Mouse (Mus musculus) embryonic facial prominence, embryonic 15.5 days (tissue): ENCODE results near the gene Hdgf. TPM values are rescaled to one million over a fixed set of nuclear protein-coding genes. Genes with fewer than 3 reads are reported as not detected.
"Not testable (repeated sequence)": the region's sequence is repeated elsewhere in the genome, so short reads cannot be mapped to it uniquely, and the experiment has no call there.

Experiments
- ATAC-seq: fragments of 200-750 bp; cut with Nextera tagmentation; 2 replicates; pipeline ENCODE4 v1.8.0; 2017; ENCODE audit warnings: low read depth, moderate TSS enrichment; ENCODE audit not compliant: insufficient number of reproducible peaks, low FRiP score, low TSS enrichment
- H3K27ac ChIP-seq: fragments of 300-500 bp; sonication (generic); replicated peaks from 2 replicates; pipeline ENCODE4 v1.5.1; 2015; ENCODE audit warnings: mild to moderate bottlenecking, inconsistent platforms
- H3K27me3 ChIP-seq: fragments of 300-500 bp; sonication (generic); 2 replicates; pipeline ENCODE4 v1.6.1; 2015; ENCODE audit warnings: inconsistent platforms
- H3K36me3 ChIP-seq: fragments of 300-500 bp; sonication (generic); 2 replicates; pipeline ENCODE4 v1.6.1; 2015; ENCODE audit warnings: mild to moderate bottlenecking, inconsistent platforms
- H3K4me1 ChIP-seq: fragments of 300-500 bp; sonication (generic); 2 replicates; pipeline ENCODE4 v1.6.1; 2015; ENCODE audit warnings: inconsistent platforms
- H3K4me2 ChIP-seq: fragments of 300-500 bp; sonication (generic); replicated peaks from 2 replicates; pipeline ENCODE4 v1.6.1; 2015; ENCODE audit warnings: mild to moderate bottlenecking, inconsistent platforms
- H3K4me3 ChIP-seq: fragments of 300-500 bp; sonication (generic); replicated peaks from 2 replicates; pipeline ENCODE4 v1.5.1; 2015; ENCODE audit warnings: mild to moderate bottlenecking, inconsistent platforms
- H3K9ac ChIP-seq: fragments of 300-500 bp; sonication (generic); 2 replicates; pipeline ENCODE4 v1.6.1; 2015; ENCODE audit warnings: inconsistent platforms
- H3K9me3 ChIP-seq: fragments of 300-500 bp; sonication (generic); replicated peaks from 2 replicates; pipeline ENCODE4 v1.6.1; 2016; ENCODE audit warnings: inconsistent platforms
- WGBS: fragments of 180-500 bp; shearing (Covaris S2); methylation state at CpG from one replicate; pipeline ENCODE4 v1.1.7; 2015; 5-methylcytosine and 5-hydroxymethylcytosine counted together
- polyA plus RNA-seq: library from polyadenylated mRNA; unstranded; fragments of >200 nt; fragmentation: Nextera tagmentation; extraction: Ambion mirVana; gene quantifications from 2 replicates; pipeline ENCODE4 v1.2.1, GENCODE M21; 2015

The Hdgf gene
- polyA plus RNA-seq, result 240 and 246 TPM in 2 replicates

- H3K4me2 ChIP-seq, result peak within 1 kb of the TSS; percentile 64
- H3K4me3 ChIP-seq, result peak within 1 kb of the TSS; percentile 91
- H3K27ac ChIP-seq, result peak within 1 kb of the TSS; percentile 98
- under 1% methylated on average over 43 of the region's 57 CpGs for WGBS
- H3K27me3 ChIP-seq, result no peaks in the 10 kb centered on the region
- H3K36me3 ChIP-seq, result no peaks in the 10 kb centered on the region
- no peaks in the 10 kb centered on the region for H3K9me3 ChIP-seq
- H3K4me1 ChIP-seq, result peaks cover 36% of the 10 kb centered on the region
- ATAC-seq, result peak; percentile 93
- H3K9ac ChIP-seq, result peak within 1 kb of the TSS; percentile 96
Measured at GRCm38 (mm10) chr3:87905880-87906485, at the start of gene Hdgf. TSS of gene Hdgf (plus strand) at chr3:87906321.

GRCm38 (mm10) chr3:87857666-87858065 lies 48.5 kb upstream of the Hdgf start:
- WGBS, result 56% methylated on average over 8 of the region's 8 CpGs

GRCm38 (mm10) chr3:87859813-87860212 lies 46.3 kb upstream of the Hdgf start:
- H3K4me1 ChIP-seq, result 0 out of 2 replicates have a peak, but pooled peaks cover 5% of the 10 kb centered on the region
- H3K36me3 ChIP-seq, result peaks cover 76% of the 10 kb centered on the region
- no peaks in the 10 kb centered on the region for H3K9me3 ChIP-seq
- no peak overlapping the region for H3K4me3 ChIP-seq
- no peak overlapping the region for H3K27ac ChIP-seq
- H3K9ac ChIP-seq, result no peak overlapping the region
- H3K4me2 ChIP-seq, result no peak overlapping the region
- ATAC-seq, result no peak
- 22% methylated on average over 3 of the region's 3 CpGs for WGBS
- no peaks in the 10 kb centered on the region for H3K27me3 ChIP-seq

More at GRCm38 (mm10) chr3:87857666-87858065, 48.5 kb upstream of the Hdgf start:
- Histone ChIP-seq H3K4me3 (no peak overlapping the region), H3K9ac (no peak overlapping the region), H3K27ac (no peak overlapping the region), H3K27me3 (no peaks in the 10 kb centered on the region), H3K9me3 (no peaks in the 10 kb centered on the region), H3K4me1 (0 out of 2 replicates have a peak, but pooled peaks cover 8% of the 10 kb centered on the region), H3K4me2 (no peak overlapping the region), H3K36me3 (peaks cover 60% of the 10 kb centered on the region)
- ATAC-seq, result no peak

GRCm38 (mm10) chr3:87864111-87864510 lies 42.0 kb upstream of the Hdgf start:
- H3K4me2 ChIP-seq, H3K9ac ChIP-seq, H3K27ac ChIP-seq, H3K9me3 ChIP-seq, H3K27me3 ChIP-seq, ATAC-seq, H3K4me3 ChIP-seq, H3K4me1 ChIP-seq: not testable (repeated sequence)
- WGBS, result 91% methylated on average over 4 of the region's 4 CpGs
- H3K36me3 ChIP-seq, result peaks cover 84% of the 10 kb centered on the region

GRCm38 (mm10) chr3:87877730-87878129 lies 28.4 kb upstream of the Hdgf start:
- no peak overlapping the region for H3K27ac ChIP-seq
- no peak overlapping the region for H3K4me2 ChIP-seq
- no peak for ATAC-seq
- no peaks in the 10 kb centered on the region for H3K27me3 ChIP-seq
- peaks cover 32% of the 10 kb centered on the region for H3K36me3 ChIP-seq
- H3K4me1 ChIP-seq, result 0 out of 2 replicates have a peak, but pooled peaks cover 3% of the 10 kb centered on the region
- H3K9me3 ChIP-seq, result no peaks in the 10 kb centered on the region
- H3K4me3 ChIP-seq, result no peak overlapping the region
- H3K9ac ChIP-seq, result no peak overlapping the region
- 96% methylated on average over 4 of the region's 4 CpGs for WGBS

GRCm38 (mm10) chr3:87884291-87884690 lies 21.8 kb upstream of the Hdgf start:
- Histone ChIP-seq H3K27ac (peak overlapping the region; percentile 87), H3K4me2 (peak overlapping the region; percentile 84), H3K9me3 (no peaks in the 10 kb centered on the region), H3K36me3 (peaks cover 17% of the 10 kb centered on the region), H3K4me1 (peaks cover 19% of the 10 kb centered on the region), H3K9ac (peak overlapping the region; percentile 98), H3K4me3 (peak overlapping the region; percentile 90), H3K27me3 (no peaks in the 10 kb centered on the region)
- 2% methylated on average over 3 of the region's 3 CpGs for WGBS
- no peak for ATAC-seq

- ATAC-seq, result no peak
- Histone ChIP-seq H3K4me3 (peak overlapping the region; percentile 90), H3K36me3 (peaks cover 16% of the 10 kb centered on the region), H3K27ac (peak overlapping the region; percentile 87), H3K9me3 (no peaks in the 10 kb centered on the region), H3K27me3 (no peaks in the 10 kb centered on the region), H3K4me2 (peak overlapping the region; percentile 84), H3K9ac (peak overlapping the region; percentile 98), H3K4me1 (peaks cover 19% of the 10 kb centered on the region)
- under 1% methylated on average over 27 of the region's 28 CpGs for WGBS
Measured at GRCm38 (mm10) chr3:87884708-87885251, 21.3 kb upstream of the Hdgf start.

GRCm38 (mm10) chr3:87885281-87886003 lies 20.7 kb upstream of the Hdgf start, which contains the start of gene Prcc:
TSS of gene Prcc (minus strand) at chr3:87885608.
- peak within 1 kb of the TSS; percentile 90 for H3K4me3 ChIP-seq
- no peaks in the 10 kb centered on the region for H3K27me3 ChIP-seq
- peak within 1 kb of the TSS; percentile 98 for H3K9ac ChIP-seq
- peaks cover 19% of the 10 kb centered on the region for H3K4me1 ChIP-seq
- H3K27ac ChIP-seq, result peak within 1 kb of the TSS; percentile 87
- peak; percentile 98 for ATAC-seq
- peaks cover 10% of the 10 kb centered on the region for H3K36me3 ChIP-seq
- WGBS, result under 1% methylated on average over 33 of the region's 33 CpGs
- H3K4me2 ChIP-seq, result peak within 1 kb of the TSS; percentile 84
- no peaks in the 10 kb centered on the region for H3K9me3 ChIP-seq

GRCm38 (mm10) chr3:87886004-87886365 lies 20.1 kb upstream of the Hdgf start:
- H3K36me3 ChIP-seq, result peaks cover 6% of the 10 kb centered on the region; the same call in 1 of the 2 replicates
- H3K27me3 ChIP-seq, result no peaks in the 10 kb centered on the region
- ATAC-seq, result no peak
- H3K4me1 ChIP-seq, result peaks cover 19% of the 10 kb centered on the region
- peak overlapping the region; percentile 90 for H3K4me3 ChIP-seq
- peak overlapping the region; percentile 35 for H3K9ac ChIP-seq
- H3K9me3 ChIP-seq, result no peaks in the 10 kb centered on the region
- peak overlapping the region; percentile 54 for H3K4me2 ChIP-seq
- WGBS, result 8% methylated on average over 10 of the region's 10 CpGs
- H3K27ac ChIP-seq, result 0 out of 2 replicates have a peak overlapping the region, but pooled peaks have one; percentile 34

- peak overlapping the region; percentile 90; the same call in 1 of the 2 replicates for H3K4me3 ChIP-seq
- 84% methylated on average over 6 of the region's 6 CpGs for WGBS
- no peak overlapping the region for H3K9ac ChIP-seq
- no peak for ATAC-seq
- H3K27ac ChIP-seq, result no peak overlapping the region
- H3K36me3 ChIP-seq, result 0 out of 2 replicates have a peak, but pooled peaks cover 3% of the 10 kb centered on the region
- H3K4me2 ChIP-seq, result peak overlapping the region; percentile 54
- H3K9me3 ChIP-seq, result no peaks in the 10 kb centered on the region
- peaks cover 19% of the 10 kb centered on the region for H3K4me1 ChIP-seq
- H3K27me3 ChIP-seq, result no peaks in the 10 kb centered on the region
Measured at GRCm38 (mm10) chr3:87886416-87886815, 19.7 kb upstream of the Hdgf start.

- H3K27me3 ChIP-seq, H3K36me3 ChIP-seq, H3K9ac ChIP-seq, H3K4me3 ChIP-seq, H3K4me2 ChIP-seq, ATAC-seq, H3K27ac ChIP-seq, H3K9me3 ChIP-seq: not testable (repeated sequence)
- 88% methylated on average over 4 of the region's 4 CpGs for WGBS
- H3K4me1 ChIP-seq, result peaks cover 17% of the 10 kb centered on the region
Measured at GRCm38 (mm10) chr3:87887400-87887799, 18.7 kb upstream of the Hdgf start.
